Mouse (Mus musculus): ENCODE measurements around the gene Srp54a.
"Not testable (repeated sequence)": the region's sequence is repeated elsewhere in the genome, so short reads cannot be mapped to it uniquely, and the experiment has no call there.

Gene Srp54a

GRCm38 (mm10) chr12:55124242-55124641 is 44.2 kb downstream of the Srp54a start, which contains the start of gene Fam177a:
Gene Fam177a, plus strand, starts transcription at chr12:55124469.
- not testable (repeated sequence) for DNase-seq (ENCODE audit: extremely low read depth, low read depth, low spot score)

- not testable (repeated sequence) for DNase-seq (ENCODE audit: extremely low read depth, low read depth, low spot score)
Observed at GRCm38 (mm10) chr12:55124731-55125130, 44.7 kb downstream of the Srp54a start.

GRCm38 (mm10) chr12:55135540-55135939 is 55.5 kb downstream of the Srp54a start:
- DNase-seq (ENCODE audit: extremely low read depth, low read depth, low spot score), result not testable (repeated sequence)

GRCm38 (mm10) chr12:55137859-55138258 is 57.8 kb downstream of the Srp54a start:
- not testable (repeated sequence) for DNase-seq (ENCODE audit: extremely low read depth, low read depth, low spot score)

- DNase-seq (ENCODE audit: extremely low read depth, low read depth, low spot score), result not testable (repeated sequence)
Observed at GRCm38 (mm10) chr12:55154559-55155448, 74.7 kb downstream of the Srp54a start, which contains the start of gene Srp54b. Gene Srp54b, plus strand, starts transcription at chr12:55155104.

- DNase-seq (ENCODE audit: extremely low read depth, low read depth, low spot score), result not testable (repeated sequence)
Observed at GRCm38 (mm10) chr12:55155449-55155783, 75.4 kb downstream of the Srp54a start.

Measured in fat pad, adult 2 months (tissue).